Mouse (Mus musculus) liver, embryonic 14.5 days (tissue): ENCODE results near the gene Stx18. TPM values are rescaled to one million over a fixed set of nuclear protein-coding genes. Genes with fewer than 3 reads are reported as not detected.

ENCODE experiments used
- ATAC-seq: fragments of 200-750 bp; cut with Nextera tagmentation; 2 replicates; pipeline ENCODE4 v1.8.0; 2017; ENCODE audit warnings: moderate number of reproducible peaks, mild to moderate bottlenecking, moderate library complexity; ENCODE audit not compliant: insufficient read depth
- DNase-seq, 3 experiments: peaks; one replicate each; pipeline ENCODE4 v3.0.0-alpha.2; 2012 to 2013; ENCODE audit warnings: low read depth in 3 of 3, low spot score in 3 of 3
- H3K27ac ChIP-seq: fragments of 300-500 bp; sonication (generic); 2 replicates; pipeline ENCODE4 v1.5.1; 2014; ENCODE audit warnings: moderate library complexity, mild to moderate bottlenecking, control low read depth, inconsistent platforms
- H3K27me3 ChIP-seq: fragments of 300-500 bp; sonication (generic); 2 replicates; pipeline ENCODE4 v1.6.1; 2014; ENCODE audit warnings: mild to moderate bottlenecking, low read length, moderate library complexity; ENCODE audit not compliant: control insufficient read depth, insufficient read depth
- H3K36me3 ChIP-seq: fragments of 300-500 bp; sonication (generic); replicated peaks from 2 replicates; pipeline ENCODE4 v1.6.1; 2014; ENCODE audit warnings: low read depth; ENCODE audit not compliant: control insufficient read depth, insufficient read depth
- H3K4me1 ChIP-seq, 2 experiments: fragments of 200-500 bp in 1 of 2; fragments of 300-500 bp in 1 of 2; sonication (generic) in 1 of 2; replicated peaks; 2 replicates each; pipeline ENCODE4 v1.6.1; 2012 to 2014; ENCODE audit warnings: antibody characterized with exemption in 1 of 2, inconsistent platforms in 1 of 2, low read length in 1 of 2; ENCODE audit not compliant: control insufficient read depth in 2 of 2, insufficient read depth in 2 of 2
- H3K4me2 ChIP-seq: fragments of 300-500 bp; sonication (generic); 2 replicates; pipeline ENCODE4 v1.6.1; 2014; ENCODE audit warnings: low read depth, mild to moderate bottlenecking, control low read depth, moderate library complexity
- H3K4me3 ChIP-seq, 2 experiments: fragments of 200-500 bp in 1 of 2; fragments of 300-500 bp in 1 of 2; sonication (generic) in 1 of 2; 2 replicates each; pipeline ENCODE4 v1.5.1; 2012 to 2014; ENCODE audit warnings: low read depth in 2 of 2, low read length in 2 of 2, mild to moderate bottlenecking in 2 of 2, control low read depth in 1 of 2, inconsistent platforms in 1 of 2, moderate library complexity in 1 of 2; ENCODE audit not compliant: insufficient read depth in 1 of 2
- H3K9ac ChIP-seq: fragments of 300-500 bp; sonication (generic); replicated peaks from 2 replicates; pipeline ENCODE4 v1.6.1; 2014; ENCODE audit warnings: mild to moderate bottlenecking, control low read depth, moderate library complexity
- H3K9me3 ChIP-seq: fragments of 300-500 bp; sonication (generic); 2 replicates; pipeline ENCODE4 v1.6.1; 2016; ENCODE audit warnings: low read length, mixed read lengths; ENCODE audit not compliant: control insufficient read depth
- CTCF ChIP-seq: IDR thresholded peaks from 2 replicates; pipeline ENCODE4 v1.5.1; 2016; ENCODE audit warnings: antibody characterized with exemption, low read depth, control low read depth
- EP300 ChIP-seq: IDR thresholded peaks from 2 replicates; pipeline ENCODE4 v1.6.1; 2016; ENCODE audit warnings: antibody characterized with exemption, low read depth
- WGBS: fragments of 180-500 bp; shearing (Covaris S2); extraction: QIAGEN DNeasy Blood & Tissue Kit; methylation state at CpG from one replicate; pipeline ENCODE4 v1.1.7; 2014; ENCODE audit not compliant: insufficient replicate concordance; 5-methylcytosine and 5-hydroxymethylcytosine counted together
- polyA plus RNA-seq, 2 experiments: library from polyadenylated mRNA; depleted of rRNA in 1 of 2; stranded (reverse) in 1 of 2; unstranded in 1 of 2; fragments of >200 nt; fragmentation: Nextera tagmentation in 1 of 2; extraction: Ambion mirVana in 1 of 2; gene quantifications; 2 replicates each; pipeline versions ENCODE4 v1.2.1 to v1.2.3; 2012 to 2014

Gene Stx18
- polyA plus RNA-seq, 2 experiments: 8.0 to 12.6 TPM

GRCm38 (mm10) chr5:38121699-38122098 lies 83.2 kb downstream of the Stx18 start:
- Histone ChIP-seq H3K27ac (no peak overlapping the region), H3K4me1 (no peaks in the 10 kb centered on the region), H3K36me3 (no peaks in the 10 kb centered on the region), H3K4me2 (no peak overlapping the region), H3K27me3 (no peaks in the 10 kb centered on the region), H3K9ac (no peak overlapping the region), H3K9me3 (no peaks in the 10 kb centered on the region), H3K4me3 (no peak overlapping the region)
- DNase-seq: no peak
- TF ChIP-seq EP300: no peak
- TF ChIP-seq CTCF: no peak
- ATAC-seq: no peak
- WGBS: 61% methylated on average over 7 of the region's 7 CpGs

GRCm38 (mm10) chr5:38126519-38127306 lies 88.2 kb downstream of the Stx18 start:
- Histone ChIP-seq H3K27me3 (no peaks in the 10 kb centered on the region), H3K4me3 (no peak overlapping the region), H3K9me3 (no peaks in the 10 kb centered on the region), H3K9ac (no peak overlapping the region), H3K27ac (no peak overlapping the region), H3K4me1 (no peaks in the 10 kb centered on the region), H3K36me3 (no peaks in the 10 kb centered on the region; the same call in 1 of the 2 replicates), H3K4me2 (no peak overlapping the region)
- 69% methylated on average over 13 of the region's 13 CpGs for WGBS
- ATAC-seq (no peak), DNase-seq (no peak)
- no peak for TF ChIP-seq CTCF
- no peak for TF ChIP-seq EP300

- Histone ChIP-seq H3K4me3 (no peak overlapping the region), H3K36me3 (no peaks in the 10 kb centered on the region; the same call in 1 of the 2 replicates), H3K27me3 (no peaks in the 10 kb centered on the region), H3K9ac (no peak overlapping the region), H3K9me3 (no peaks in the 10 kb centered on the region), H3K27ac (no peak overlapping the region), H3K4me2 (no peak overlapping the region), H3K4me1 (no peaks in the 10 kb centered on the region)
- DNase-seq: no peak
- TF ChIP-seq CTCF (no peak), EP300 (0 out of 2 replicates have a peak, but pooled peaks have one; percentile 10)
- 66% methylated on average over 2 of the region's 2 CpGs for WGBS
- ATAC-seq: peak; percentile 60; the same call in 1 of the 2 replicates
Measured at GRCm38 (mm10) chr5:38129339-38129738, 90.8 kb downstream of the Stx18 start.

GRCm38 (mm10) chr5:38136247-38136646 lies 97.7 kb downstream of the Stx18 start:
- H3K9me3 ChIP-seq: no peaks in the 10 kb centered on the region
- 77% methylated on average over 9 of the region's 9 CpGs for WGBS
- no peak for ATAC-seq
- no peak overlapping the region for H3K4me3 ChIP-seq
- no peak overlapping the region for H3K27ac ChIP-seq
- no peak overlapping the region for H3K9ac ChIP-seq
- H3K4me1 ChIP-seq: no peaks in the 10 kb centered on the region
- no peak for DNase-seq
- H3K36me3 ChIP-seq: no peaks in the 10 kb centered on the region
- TF ChIP-seq CTCF (no peak), EP300 (no peak)
- no peak overlapping the region for H3K4me2 ChIP-seq
- H3K27me3 ChIP-seq: no peaks in the 10 kb centered on the region

GRCm38 (mm10) chr5:38137163-38137562 lies 98.6 kb downstream of the Stx18 start:
- Histone ChIP-seq H3K36me3 (no peaks in the 10 kb centered on the region), H3K27me3 (no peaks in the 10 kb centered on the region), H3K4me3 (no peak overlapping the region), H3K4me2 (no peak overlapping the region), H3K9me3 (no peaks in the 10 kb centered on the region), H3K4me1 (no peaks in the 10 kb centered on the region), H3K27ac (no peak overlapping the region), H3K9ac (no peak overlapping the region)
- ATAC-seq: no peak
- 81% methylated on average over 9 of the region's 9 CpGs for WGBS
- TF ChIP-seq CTCF (no peak), EP300 (no peak)
- no peak for DNase-seq
